Mouse (Mus musculus): ENCODE measurements around the gene Cox17. TPM values are rescaled to one million over a fixed set of nuclear protein-coding genes. Genes with fewer than 3 reads are reported as not detected.

Cox17 gene
- polyA plus RNA-seq, 1 experiment: 53.2 TPM

- no peak for TF ChIP-seq POLR2A (IDR thresholded peaks at IDR 0.05; ENCODE audit: control insufficient read depth, low read depth, low read length)
- no peak for TF ChIP-seq CTCF (IDR thresholded peaks at IDR 0.05; ENCODE audit: control insufficient read depth, insufficient read depth, insufficient replicate concordance, low read depth, low read length)
Measured at GRCm38 (mm10) chr16:38383683-38384082, 36.9 kb downstream of the Cox17 start.

GRCm38 (mm10) chr16:38385184-38385634, 38.4 kb downstream of the Cox17 start:
- TF ChIP-seq CTCF (IDR thresholded peaks at IDR 0.05; ENCODE audit: control insufficient read depth, insufficient read depth, insufficient replicate concordance, low read depth, low read length) (no peak), POLR2A (IDR thresholded peaks at IDR 0.05; ENCODE audit: control insufficient read depth, low read depth, low read length) (no peak)
- no peak overlapping the region for H3K4me3 ChIP-seq (ENCODE audit: control insufficient read depth, low read depth, low read length)
- H3K27me3 ChIP-seq (ENCODE audit: control insufficient read depth, insufficient read depth, low read length): no peaks in the 10 kb centered on the region
- H3K36me3 ChIP-seq (ENCODE audit: control insufficient read depth, insufficient read depth, low read length): no peaks in the 10 kb centered on the region
- no peak overlapping the region for H3K27ac ChIP-seq (ENCODE audit: control insufficient read depth, insufficient read depth, low read depth, low read length)
- no peaks in the 10 kb centered on the region for H3K4me1 ChIP-seq (ENCODE audit: control insufficient read depth, insufficient read depth, low read length)

More at GRCm38 (mm10) chr16:38383683-38384082, 36.9 kb downstream of the Cox17 start:
- H3K4me1 ChIP-seq (ENCODE audit: control insufficient read depth, insufficient read depth, low read length): no peaks in the 10 kb centered on the region
- H3K27ac ChIP-seq (ENCODE audit: control insufficient read depth, insufficient read depth, low read depth, low read length): no peak overlapping the region
- no peaks in the 10 kb centered on the region for H3K27me3 ChIP-seq (ENCODE audit: control insufficient read depth, insufficient read depth, low read length)
- no peak overlapping the region for H3K4me3 ChIP-seq (ENCODE audit: control insufficient read depth, low read depth, low read length)
- no peaks in the 10 kb centered on the region for H3K36me3 ChIP-seq (ENCODE audit: control insufficient read depth, insufficient read depth, low read length)

- H3K27me3 ChIP-seq (ENCODE audit: control insufficient read depth, insufficient read depth, low read length): no peaks in the 10 kb centered on the region
- no peak for TF ChIP-seq POLR2A (IDR thresholded peaks at IDR 0.05; ENCODE audit: control insufficient read depth, low read depth, low read length)
- TF ChIP-seq CTCF (IDR thresholded peaks at IDR 0.05; ENCODE audit: control insufficient read depth, insufficient read depth, insufficient replicate concordance, low read depth, low read length): no peak
- no peak overlapping the region for H3K4me3 ChIP-seq (ENCODE audit: control insufficient read depth, low read depth, low read length)
- no peaks in the 10 kb centered on the region for H3K4me1 ChIP-seq (ENCODE audit: control insufficient read depth, insufficient read depth, low read length)
- H3K27ac ChIP-seq (ENCODE audit: control insufficient read depth, insufficient read depth, low read depth, low read length): no peak overlapping the region
- H3K36me3 ChIP-seq (ENCODE audit: control insufficient read depth, insufficient read depth, low read length): no peaks in the 10 kb centered on the region
Measured at GRCm38 (mm10) chr16:38385700-38386099, 38.9 kb downstream of the Cox17 start.

GRCm38 (mm10) chr16:38387389-38387788, 40.6 kb downstream of the Cox17 start:
- TF ChIP-seq CTCF (IDR thresholded peaks at IDR 0.05; ENCODE audit: control insufficient read depth, insufficient read depth, insufficient replicate concordance, low read depth, low read length) (no peak), POLR2A (IDR thresholded peaks at IDR 0.05; ENCODE audit: control insufficient read depth, low read depth, low read length) (no peak)
- H3K4me3 ChIP-seq (ENCODE audit: control insufficient read depth, low read depth, low read length): no peak overlapping the region
- H3K27ac ChIP-seq (ENCODE audit: control insufficient read depth, insufficient read depth, low read depth, low read length): no peak overlapping the region
- H3K36me3 ChIP-seq (ENCODE audit: control insufficient read depth, insufficient read depth, low read length): no peaks in the 10 kb centered on the region
- no peaks in the 10 kb centered on the region for H3K27me3 ChIP-seq (ENCODE audit: control insufficient read depth, insufficient read depth, low read length)
- H3K4me1 ChIP-seq (ENCODE audit: control insufficient read depth, insufficient read depth, low read length): no peaks in the 10 kb centered on the region; the same call in 1 of the 2 replicates

- TF ChIP-seq POLR2A (IDR thresholded peaks at IDR 0.05; ENCODE audit: control insufficient read depth, low read depth, low read length): no peak
- no peak for TF ChIP-seq CTCF (IDR thresholded peaks at IDR 0.05; ENCODE audit: control insufficient read depth, insufficient read depth, insufficient replicate concordance, low read depth, low read length)
- Histone ChIP-seq H3K4me1 (ENCODE audit: control insufficient read depth, insufficient read depth, low read length) (peaks cover 2% of the 10 kb centered on the region; the same call in 1 of the 2 replicates), H3K4me3 (ENCODE audit: control insufficient read depth, low read depth, low read length) (no peak overlapping the region), H3K27me3 (ENCODE audit: control insufficient read depth, insufficient read depth, low read length) (no peaks in the 10 kb centered on the region), H3K36me3 (ENCODE audit: control insufficient read depth, insufficient read depth, low read length) (no peaks in the 10 kb centered on the region), H3K27ac (ENCODE audit: control insufficient read depth, insufficient read depth, low read depth, low read length) (no peak overlapping the region)
Measured at GRCm38 (mm10) chr16:38388757-38389156, 42.0 kb downstream of the Cox17 start.

GRCm38 (mm10) chr16:38389284-38389893, 42.6 kb downstream of the Cox17 start:
- no peak overlapping the region for H3K4me3 ChIP-seq (ENCODE audit: control insufficient read depth, low read depth, low read length)
- H3K36me3 ChIP-seq (ENCODE audit: control insufficient read depth, insufficient read depth, low read length): no peaks in the 10 kb centered on the region
- H3K4me1 ChIP-seq (ENCODE audit: control insufficient read depth, insufficient read depth, low read length): peaks cover 2% of the 10 kb centered on the region; the same call in 1 of the 2 replicates
- H3K27ac ChIP-seq (ENCODE audit: control insufficient read depth, insufficient read depth, low read depth, low read length): no peak overlapping the region
- H3K27me3 ChIP-seq (ENCODE audit: control insufficient read depth, insufficient read depth, low read length): no peaks in the 10 kb centered on the region
- no peak for TF ChIP-seq CTCF (IDR thresholded peaks at IDR 0.05; ENCODE audit: control insufficient read depth, insufficient read depth, insufficient replicate concordance, low read depth, low read length)
- no peak for TF ChIP-seq POLR2A (IDR thresholded peaks at IDR 0.05; ENCODE audit: control insufficient read depth, low read depth, low read length)

GRCm38 (mm10) chr16:38390322-38390721, 43.5 kb downstream of the Cox17 start:
- peaks cover 2% of the 10 kb centered on the region; the same call in 1 of the 2 replicates for H3K4me1 ChIP-seq (ENCODE audit: control insufficient read depth, insufficient read depth, low read length)
- no peak overlapping the region for H3K4me3 ChIP-seq (ENCODE audit: control insufficient read depth, low read depth, low read length)
- H3K36me3 ChIP-seq (ENCODE audit: control insufficient read depth, insufficient read depth, low read length): no peaks in the 10 kb centered on the region
- TF ChIP-seq CTCF (IDR thresholded peaks at IDR 0.05; ENCODE audit: control insufficient read depth, insufficient read depth, insufficient replicate concordance, low read depth, low read length) (no peak), POLR2A (IDR thresholded peaks at IDR 0.05; ENCODE audit: control insufficient read depth, low read depth, low read length) (no peak)
- no peak overlapping the region for H3K27ac ChIP-seq (ENCODE audit: control insufficient read depth, insufficient read depth, low read depth, low read length)
- H3K27me3 ChIP-seq (ENCODE audit: control insufficient read depth, insufficient read depth, low read length): no peaks in the 10 kb centered on the region

Data from testis, adult 2 months (tissue).